ENCODE assay signal across 21 mouse cellular contexts in genomic region chr3:157549323-157549722, GRCm38 (mm10). TPM values are rescaled to one million over a fixed set of nuclear protein-coding genes. Genes with fewer than 3 reads are reported as not detected.
"Had no signal": no experiment of that assay in that cellular context is flagged by ENCODE, and none has a peak within 500 bp of the region (broad histone marks: within the 10 kb centered on the region; RNA-seq: fewer than 3 reads in every experiment).

No protein-coding gene starts in this region.

- H3K4me3 ChIP-seq: gastrocnemius, adult 2 months; heart, embryonic 10.5 days; heart, embryonic 12.5 days; hindbrain, embryonic 10.5 days; hindbrain, embryonic 12.5 days; layer of hippocampus, adult 2 months; left cerebral cortex, adult 2 months had no signal

- H3K9ac ChIP-seq: heart, embryonic 12.5 days; hindbrain, embryonic 12.5 days; hindbrain, embryonic 14.5 days had no signal

- H3K27ac ChIP-seq: gastrocnemius, adult 2 months; heart, embryonic 10.5 days; hindbrain, embryonic 10.5 days; hindbrain, embryonic 12.5 days; hindbrain, embryonic 14.5 days; layer of hippocampus, adult 2 months; left cerebral cortex, adult 2 months had no signal

- H3K9me3 ChIP-seq: heart, embryonic 10.5 days; heart, embryonic 12.5 days; hindbrain, embryonic 10.5 days; hindbrain, embryonic 12.5 days had no signal

- ATAC-seq: inflammation-experienced regulatory T-cells, adult 6 months; intestine, postnatal 0 days had no signal

- H3K4me2 ChIP-seq: heart, embryonic 12.5 days; hindbrain, embryonic 12.5 days; hindbrain, embryonic 14.5 days had no signal

- DNase-seq: gastrocnemius, adult 2 months; gastrocnemius, postnatal 10 days; gastrocnemius, postnatal 25 days; heart, adult 18-20 months; heart, postnatal 10 days; heart, postnatal 4 days; kidney, adult 18-20 months; kidney, adult 8-10 months; kidney, postnatal 10 days; kidney, postnatal 25 days; kidney, postnatal 4 days; liver had no signal

- H3K27me3 ChIP-seq: heart, embryonic 12.5 days; hindbrain, embryonic 12.5 days had no signal

- H3K4me1 ChIP-seq: heart, embryonic 10.5 days; heart, embryonic 12.5 days; hindbrain, embryonic 10.5 days; hindbrain, embryonic 12.5 days had no signal

RNA-seq across cellular contexts. Expression of gene Ptger3, which starts 17.4 kb away (rescaled TPM):
- polyA plus RNA-seq: inflammation-experienced regulatory T-cells, adult 6 months had no signal
